Mouse (Mus musculus): ENCODE measurements around the gene Sub1. TPM values are rescaled to one million over a fixed set of nuclear protein-coding genes. Genes with fewer than 3 reads are reported as not detected.

Sub1 gene
- polyA plus RNA-seq (2021; fragmentation: Nextera tagmentation): 261 and 359 TPM in 2 replicates
- long read RNA-seq, experiment 1, transcript Sub1-201 (5 exons, 3,372 nt): major isoform, 555 of 621 reads
- long read RNA-seq, experiment 1, partial matches to known transcripts: 21 of 621 reads
- long read RNA-seq, experiment 1, other reads (novel, unspliced or antisense): 45 of 621 reads
- long read RNA-seq, experiment 2, transcript Sub1-201 (5 exons, 3,372 nt): major isoform, 224 of 360 reads
- long read RNA-seq, experiment 2, partial matches to known transcripts: 107 of 360 reads
- long read RNA-seq, experiment 2, other reads (novel, unspliced or antisense): 27 of 360 reads

GRCm38 (mm10) chr15:11996883-11997282 lies at the start of gene Sub1:
Gene Sub1, minus strand, starts transcription at chr15:11996983.

Other genes with a start within 250 kb of the Sub1 start
- gene Npr3, start 89.7 kb downstream of the Sub1 start, polyA plus RNA-seq (2021; fragmentation: Nextera tagmentation): 0.73 and 0.81 TPM in 2 replicates
- gene Zfr, start 120.8 kb upstream of the Sub1 start, polyA plus RNA-seq (2021; fragmentation: Nextera tagmentation): 212 and 213 TPM in 2 replicates
- gene Mtmr12, start 208.0 kb upstream of the Sub1 start, polyA plus RNA-seq (2021; fragmentation: Nextera tagmentation): 10.9 and 11.2 TPM in 2 replicates